Mouse (Mus musculus) mesoderm, embryonic 11.5 days (tissue): ENCODE data around the gene Ly6g6f.
A peak's percentile ranks its signal among the peaks of the same experiment; 100 is the strongest.
"Not testable (repeated sequence)": the region's sequence is repeated elsewhere in the genome, so short reads cannot be mapped to it uniquely, and the experiment has no call there.

Experiments used
- DNase-seq: peaks from one replicate; pipeline ENCODE4 v3.0.0-alpha.2; 2012; ENCODE audit warnings: low read depth, low spot score

Gene Ly6g6f

GRCm38 (mm10) chr17:35085208-35085865, at the start of gene Ly6g6f:
Gene Ly6g6f (minus strand): TSS chr17:35085610.
- no peak for DNase-seq

GRCm38 (mm10) chr17:35134801-35135590, 49.6 kb upstream of the Ly6g6f start, which contains the start of gene Bag6:
Gene Bag6 (plus strand): TSS chr17:35135178.
- peak; percentile 96 for DNase-seq

- no peak for DNase-seq
Observed at GRCm38 (mm10) chr17:35133517-35133916, 48.1 kb upstream of the Ly6g6f start.

- DNase-seq: no peak
Observed at GRCm38 (mm10) chr17:35132174-35132560, 46.8 kb upstream of the Ly6g6f start.

GRCm38 (mm10) chr17:35131500-35132173, 46.2 kb upstream of the Ly6g6f start, which contains the start of gene Apom:
Gene Apom (minus strand): TSS chr17:35132050.
- DNase-seq: no peak

- DNase-seq: no peak
Observed at GRCm38 (mm10) chr17:35131038-35131437, 45.6 kb upstream of the Ly6g6f start.

- no peak for DNase-seq
Observed at GRCm38 (mm10) chr17:35128996-35129395, 43.6 kb upstream of the Ly6g6f start.

GRCm38 (mm10) chr17:35127017-35127416, 41.6 kb upstream of the Ly6g6f start:
- DNase-seq: no peak

GRCm38 (mm10) chr17:35126206-35126611, 40.8 kb upstream of the Ly6g6f start, which contains the start of gene D17H6S53E:
Gene D17H6S53E (plus strand): TSS chr17:35126373.
- peak; percentile 72 for DNase-seq

GRCm38 (mm10) chr17:35125578-35125977, 40.2 kb upstream of the Ly6g6f start:
- no peak for DNase-seq

- no peak for DNase-seq
Observed at GRCm38 (mm10) chr17:35125081-35125480, 39.7 kb upstream of the Ly6g6f start.

GRCm38 (mm10) chr17:35124261-35124896, 39.0 kb upstream of the Ly6g6f start:
- DNase-seq: not testable (repeated sequence)

- DNase-seq: not testable (repeated sequence)
Observed at GRCm38 (mm10) chr17:35123287-35123686, 37.9 kb upstream of the Ly6g6f start.

- DNase-seq: peak; percentile 71
Observed at GRCm38 (mm10) chr17:35121871-35122303, 36.5 kb upstream of the Ly6g6f start, which contains the start of gene Csnk2b. Gene Csnk2b (minus strand): TSS chr17:35122053.

- peak; percentile 99 for DNase-seq
Observed at GRCm38 (mm10) chr17:35121143-35121799, 35.9 kb upstream of the Ly6g6f start, which contains the start of gene Gpank1. Gene Gpank1 (plus strand): TSS chr17:35121455.

- no peak for DNase-seq
Observed at GRCm38 (mm10) chr17:35120745-35121142, 35.3 kb upstream of the Ly6g6f start.

GRCm38 (mm10) chr17:35115046-35116019, 29.9 kb upstream of the Ly6g6f start, which contains the start of gene Ly6g5b:
Gene Ly6g5b (minus strand): TSS chr17:35115428.
- no peak for DNase-seq

GRCm38 (mm10) chr17:35111774-35112173, 26.4 kb upstream of the Ly6g6f start:
- no peak for DNase-seq

- no peak for DNase-seq
Observed at GRCm38 (mm10) chr17:35108097-35108496, 22.7 kb upstream of the Ly6g6f start, which contains the start of gene Ly6g5c. Gene Ly6g5c (plus strand): TSS chr17:35108279.
